Mouse (Mus musculus) left cerebral cortex, adult 18-20 months (tissue): ENCODE data around the gene Timm17b. TPM values are rescaled to one million over a fixed set of nuclear protein-coding genes. Genes with fewer than 3 reads are reported as not detected.
A peak's percentile ranks its signal among the peaks of the same experiment; 100 is the strongest.
"Not testable (repeated sequence)": the region's sequence is repeated elsewhere in the genome, so short reads cannot be mapped to it uniquely, and the experiment has no call there.

ENCODE experiments used
- DNase-seq, 2 experiments: peaks; one replicate each; pipeline ENCODE4 v3.0.0; 2021 to 2022; ENCODE audit warnings: low spot score in 2 of 2, mixed read lengths in 1 of 2
- total RNA-seq, 2 experiments: library from RNA; stranded (reverse); gene quantifications; 2 replicates each; pipeline ENCODE4 v1.2.3; 2021

The Timm17b gene
- total RNA-seq, 2 experiments from 2014 or later, result 22.8 to 27.1 TPM

DNA sequence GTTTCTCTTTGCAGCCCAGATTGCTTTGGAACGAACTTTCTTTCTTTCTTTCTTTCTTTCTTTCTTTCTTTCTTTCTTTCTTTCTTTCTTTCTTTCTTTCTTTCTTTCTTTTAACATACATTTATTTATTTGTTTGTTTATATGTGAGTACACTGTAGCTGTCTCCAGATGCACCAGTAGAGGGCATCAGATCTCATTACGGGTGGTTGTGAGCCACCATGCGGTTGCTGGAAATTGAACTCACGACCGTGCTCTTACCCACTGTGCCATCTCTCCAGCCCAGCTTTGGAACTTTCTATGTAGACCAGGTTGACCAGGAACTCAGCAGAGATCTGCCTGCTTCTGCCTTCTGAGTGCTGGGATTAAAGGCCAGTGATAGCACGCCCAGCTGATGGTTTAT lies 18.8 kb downstream of the Timm17b start:
- not testable (repeated sequence) for DNase-seq

GRCm38 (mm10) chrX:7919601-7920383 lies 20.6 kb downstream of the Timm17b start, which contains the start of gene Pcsk1n:
Gene Pcsk1n, plus strand, starts transcription at chrX:7919822.
- peak; percentile 43 to 46 for DNase-seq

- peak in 1 of 2 experiments; percentile 13 for DNase-seq
Measured at GRCm38 (mm10) chrX:7922032-7922431, 22.9 kb downstream of the Timm17b start.

DNA sequence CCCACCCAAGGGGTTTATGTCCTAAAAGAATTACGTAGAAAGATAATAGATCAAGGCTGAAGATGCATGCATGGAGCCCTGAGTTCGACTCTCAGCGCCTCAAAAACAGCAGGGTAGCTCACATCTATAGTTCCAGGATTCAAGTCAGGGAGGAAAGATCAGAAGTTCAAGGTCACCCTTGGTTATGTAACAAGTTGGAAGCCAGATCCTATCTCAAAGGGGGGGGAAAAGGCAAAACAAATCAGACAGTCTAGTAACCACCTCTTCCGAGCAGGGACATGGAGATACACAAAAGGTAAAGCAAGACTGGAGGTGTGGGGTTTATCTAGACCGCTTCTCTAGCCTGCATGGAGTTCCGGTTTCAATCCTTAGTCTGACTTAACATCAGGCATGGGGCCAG lies 27.1 kb downstream of the Timm17b start:
- DNase-seq, result no peak

GRCm38 (mm10) chrX:7927116-7927515 lies 28.0 kb downstream of the Timm17b start:
- no peak for DNase-seq

DNA sequence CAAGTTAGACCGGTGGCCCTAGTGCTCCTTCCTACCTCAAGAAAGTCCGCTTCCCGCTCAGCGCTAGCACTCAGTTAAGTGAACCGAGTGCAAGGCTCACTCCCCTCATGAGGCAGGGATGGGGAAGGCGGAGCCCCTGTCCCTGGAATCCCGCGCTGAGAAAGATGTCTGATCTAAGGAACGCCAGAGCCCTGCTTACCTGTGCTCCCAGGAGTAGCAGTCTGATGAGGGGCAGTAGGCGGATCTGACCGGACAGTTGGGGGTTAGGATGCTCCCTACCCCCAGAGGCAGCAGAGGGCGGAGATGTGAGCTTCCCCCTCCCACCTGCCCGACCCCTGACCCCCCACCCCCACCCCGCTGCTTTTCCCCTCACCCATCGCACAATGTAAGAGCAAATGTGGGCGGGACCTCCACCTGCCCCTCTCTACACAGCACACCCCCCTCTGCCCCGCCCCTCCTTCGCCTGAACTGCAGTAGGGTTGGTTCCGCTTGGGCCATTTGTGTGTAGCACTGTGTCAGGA lies 29.2 kb downstream of the Timm17b start, which contains the start of gene Eras:
Eras (minus strand) TSS at position 338 of the 521 bp plus-strand sequence.
- DNase-seq, result no peak

- DNase-seq, result no peak
Measured at GRCm38 (mm10) chrX:7936874-7937273, 37.7 kb downstream of the Timm17b start.

DNA sequence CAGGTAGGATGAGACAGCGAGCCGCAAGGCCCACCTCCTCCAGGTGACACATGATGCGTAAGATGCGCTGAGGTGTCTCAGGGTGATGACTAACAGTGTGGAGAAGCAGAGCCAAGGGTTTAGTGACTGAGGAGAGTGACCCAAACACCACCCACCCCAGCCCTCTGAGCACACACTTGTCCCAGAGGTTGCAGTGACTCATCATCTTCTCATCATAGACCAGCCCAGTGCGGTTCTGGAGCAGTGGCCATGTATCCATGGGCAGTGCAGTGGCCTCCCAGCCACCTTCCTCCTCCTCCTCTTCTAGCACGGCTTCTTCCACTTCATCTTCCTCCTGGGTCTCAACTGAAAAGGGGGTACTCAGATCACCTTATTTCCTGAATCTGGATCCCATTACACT lies 38.5 kb downstream of the Timm17b start:
- no peak for DNase-seq

DNA sequence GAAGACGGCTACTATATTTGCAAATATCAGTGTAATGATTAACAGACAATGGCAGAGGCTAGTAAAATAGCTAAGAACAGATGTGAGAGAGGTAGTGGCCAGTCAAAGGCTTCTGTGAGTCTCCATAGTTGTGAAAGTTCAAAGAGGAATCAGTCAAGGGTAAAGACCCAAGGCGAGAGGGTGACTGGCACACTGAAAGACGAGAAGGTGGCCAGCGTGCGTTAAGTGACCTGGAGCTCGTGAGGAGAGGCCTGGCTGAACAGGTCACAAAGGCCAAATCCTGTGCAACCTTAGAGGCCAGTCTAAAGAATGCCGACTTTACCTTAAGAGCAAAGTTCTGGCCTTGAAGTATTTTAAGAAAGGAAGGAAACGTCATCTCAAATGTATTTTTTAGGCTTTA lies 46.5 kb downstream of the Timm17b start:
- DNase-seq, result no peak

- DNase-seq, result no peak
Measured at GRCm38 (mm10) chrX:7947108-7947899, 48.1 kb downstream of the Timm17b start, which contains the start of gene Hdac6. Gene Hdac6, minus strand, starts transcription at chrX:7947889.

GRCm38 (mm10) chrX:7947900-7948492 lies 48.8 kb downstream of the Timm17b start:
- peak; percentile 81 to 90 for DNase-seq

DNA sequence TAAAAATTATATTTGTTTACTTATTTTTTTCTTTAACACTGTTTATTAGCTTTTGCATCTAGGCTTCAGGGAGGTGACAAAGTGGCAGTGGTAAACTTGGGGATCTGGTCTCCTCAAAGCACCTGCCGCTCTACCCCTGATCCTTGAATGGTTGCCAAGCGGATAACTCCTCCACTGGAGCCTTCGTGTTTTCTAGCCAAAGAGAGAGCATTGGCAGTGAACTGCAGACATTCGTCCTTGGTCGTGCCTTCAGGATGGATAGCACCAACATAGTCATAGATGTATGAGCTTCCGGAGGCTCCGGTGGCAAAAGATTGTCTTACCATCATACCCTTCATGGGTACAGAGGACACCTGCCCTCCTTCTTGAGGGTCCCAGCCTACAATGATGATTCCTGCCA lies 50.9 kb downstream of the Timm17b start:
- no peak for DNase-seq

Other genes with a start within 250 kb of the Timm17b start
- gene Prickle3, start 242.1 kb upstream of the Timm17b start, total RNA-seq, result 1 to 10 TPM; 1.9 to 2.5 TPM
- gene Plp2, start 228.0 kb upstream of the Timm17b start, total RNA-seq, result 10 to 100 TPM in 1 of 2 experiments, 1 to 10 TPM in 1; 8.8 to 11.1 TPM
- under 1 TPM; 0.19 to 0.44 TPM for gene Magix, start 218.1 kb upstream of the Timm17b start, total RNA-seq
- 10 to 100 TPM; 33.8 to 34.2 TPM for gene Gpkow, start 202.2 kb upstream of the Timm17b start, total RNA-seq
- gene Wdr45, start 185.0 kb upstream of the Timm17b start, total RNA-seq, result 10 to 100 TPM; 55.8 to 56.1 TPM
- 1 to 10 TPM in 1 of 2 experiments, not detected in 1; 1.6 TPM for gene Gm45208, start 177.1 kb upstream of the Timm17b start, total RNA-seq
- gene Praf2, start 170.9 kb upstream of the Timm17b start, total RNA-seq, result 10 to 100 TPM; 96.0 to 98.1 TPM
- 10 to 100 TPM; 26.7 to 29.7 TPM for gene Ccdc120, start 148.5 kb upstream of the Timm17b start, total RNA-seq
- 10 to 100 TPM; 34.2 to 35.2 TPM for gene Tfe3, start 136.8 kb upstream of the Timm17b start, total RNA-seq
- gene Gripap1, start 109.6 kb upstream of the Timm17b start, total RNA-seq, result 100 to 1,000 TPM in 1 of 2 experiments, 10 to 100 TPM in 1; 99.1 to 103 TPM
- 1 to 10 TPM; 8.4 to 9.6 TPM for gene Kcnd1, start 77.1 kb upstream of the Timm17b start, total RNA-seq
- gene Otud5, start 58.0 kb upstream of the Timm17b start, total RNA-seq, result 10 to 100 TPM; 81.4 to 83.2 TPM
- 10 to 100 TPM; 49.5 to 52.9 TPM for gene Pim2, start 21.1 kb upstream of the Timm17b start, total RNA-seq
- 10 to 100 TPM; 34.5 to 38.2 TPM for gene Slc35a2, start 15.3 kb upstream of the Timm17b start, total RNA-seq
- 10 to 100 TPM; 91.8 to 98.4 TPM for gene Pqbp1, start 88 bp upstream of the Timm17b start, total RNA-seq
- gene Gm10491, start 8.5 kb downstream of the Timm17b start, total RNA-seq, result not detected
- not detected for gene Gm10490, start 10.2 kb downstream of the Timm17b start, total RNA-seq
- gene Pcsk1n, start 20.5 kb downstream of the Timm17b start, total RNA-seq, result 100 to 1,000 TPM; 480 to 519 TPM
- not detected for gene Eras, start 29.2 kb downstream of the Timm17b start, total RNA-seq
- gene Hdac6, start 48.5 kb downstream of the Timm17b start, total RNA-seq, result 10 to 100 TPM; 47.5 to 48.4 TPM
- gene Gata1, start 78.7 kb downstream of the Timm17b start, total RNA-seq, result not detected
- under 1 TPM in 1 of 2 experiments, not detected in 1; 0.79 TPM for gene Glod5, start 119.1 kb downstream of the Timm17b start, total RNA-seq
- 10 to 100 TPM; 21.1 to 30.2 TPM for gene Suv39h1, start 175.4 kb downstream of the Timm17b start, total RNA-seq
- gene Was, start 191.1 kb downstream of the Timm17b start, total RNA-seq, result 1 to 10 TPM; 1.3 to 1.5 TPM
- 100 to 1,000 TPM; 190 TPM for gene Wdr13, start 233.5 kb downstream of the Timm17b start, total RNA-seq
- gene Rbm3, start 246.5 kb downstream of the Timm17b start, total RNA-seq, result 100 to 1,000 TPM in 1 of 2 experiments, 10 to 100 TPM in 1; 87.6 to 133 TPM